ENCODE assay signal across 8 mouse cellular contexts in genomic region chr17:24658017-24658758, GRCm38 (mm10). TPM values are rescaled to one million over a fixed set of nuclear protein-coding genes. Genes with fewer than 3 reads are reported as not detected.
DNase-seq lines count a peak whose midpoint lies in the region; ATAC-seq and TF ChIP-seq lines count a peak whose summit lies in the region.

Gene Npw, minus strand, starts transcription at chr17:24658457.

- no peak for TF ChIP-seq EP300 in ES-Bruce4 (IDR thresholded peaks at IDR 0.05; ENCODE audit: insufficient read depth, low read depth, low read length)

- no peak within 1 kb of the TSS for H3K27ac ChIP-seq in ES-Bruce4 (ENCODE audit: insufficient read depth, low read length)
- H3K27ac ChIP-seq in liver, embryonic 13.5 days, result no peak within 1 kb of the TSS
- H3K27ac ChIP-seq in neural tube, embryonic 11.5 days (ENCODE audit: low read depth, low read length), result no peak within 1 kb of the TSS

- peak within 1 kb of the TSS; percentile 66 for H3K4me2 ChIP-seq in liver, embryonic 13.5 days
- peak within 1 kb of the TSS; percentile 60 for H3K4me2 ChIP-seq in neural tube, embryonic 11.5 days (ENCODE audit: low read depth)

- 2% methylated on average over 47 of the region's 47 CpGs for WGBS in liver, embryonic 13.5 days (ENCODE audit: insufficient replicate concordance)
- 1% methylated on average over 47 of the region's 47 CpGs for WGBS in neural tube, embryonic 11.5 days

- H3K36me3 ChIP-seq in ES-Bruce4 (ENCODE audit: control insufficient read depth, insufficient read depth, low read length, poor library complexity, severe bottlenecking), result no peaks in the 10 kb centered on the region
- H3K36me3 ChIP-seq in liver, embryonic 13.5 days, result no peaks in the 10 kb centered on the region
- no peaks in the 10 kb centered on the region for H3K36me3 ChIP-seq in neural tube, embryonic 11.5 days (ENCODE audit: control insufficient read depth, insufficient read depth, low read length)

- H3K4me3 ChIP-seq in ES-Bruce4 (ENCODE audit: low read depth, low read length), result peak within 1 kb of the TSS; percentile 63
- peak within 1 kb of the TSS; percentile 48 for H3K4me3 ChIP-seq in liver, embryonic 13.5 days (replicated peaks)
- H3K4me3 ChIP-seq in neural tube, embryonic 11.5 days (ENCODE audit: low read depth, low read length), result peak within 1 kb of the TSS; percentile 31

- peak within 1 kb of the TSS; percentile 43 for H3K9ac ChIP-seq in ES-Bruce4 (ENCODE audit: low read depth, poor library complexity, severe bottlenecking)
- H3K9ac ChIP-seq in liver, embryonic 13.5 days, result no peak within 1 kb of the TSS
- peak within 1 kb of the TSS; percentile 29; the same call in 1 of the 2 replicates for H3K9ac ChIP-seq in neural tube, embryonic 11.5 days (ENCODE audit: low read length)

- no peaks in the 10 kb centered on the region for H3K4me1 ChIP-seq in ES-Bruce4 (ENCODE audit: control insufficient read depth, insufficient read depth, low read length)
- peaks cover 18% of the 10 kb centered on the region for H3K4me1 ChIP-seq in liver, embryonic 13.5 days (replicated peaks)
- no peaks in the 10 kb centered on the region for H3K4me1 ChIP-seq in neural tube, embryonic 11.5 days (ENCODE audit: control insufficient read depth, insufficient read depth, low read length)

- DNase-seq in ZHBTc4 (ENCODE audit: low read depth, low spot score), result peak; percentile 50
- DNase-seq in heart, postnatal 4 days, result peak; percentile 43
- no peak for DNase-seq in liver, embryonic 13.5 days
- DNase-seq in neural tube, embryonic 11.5 days (ENCODE audit: low spot score), result peak; percentile 37
- DNase-seq in spleen, postnatal 36 days (ENCODE audit: low spot score in 2 of 2), result no peak
- DNase-seq in urinary bladder, adult 18-20 months (ENCODE audit: low spot score in 2 of 2), result no peak
- no peak for DNase-seq in cerebellum, adult 8-10 months

- H3K9me3 ChIP-seq in ES-Bruce4 (replicated peaks; ENCODE audit: control insufficient read depth, insufficient read depth, low read length, poor library complexity, severe bottlenecking), result no peaks in the 10 kb centered on the region
- no peaks in the 10 kb centered on the region for H3K9me3 ChIP-seq in liver, embryonic 13.5 days (replicated peaks)
- no peaks in the 10 kb centered on the region for H3K9me3 ChIP-seq in neural tube, embryonic 11.5 days (ENCODE audit: control insufficient read depth, low read length)

- no peaks in the 10 kb centered on the region for H3K27me3 ChIP-seq in ES-Bruce4 (ENCODE audit: control insufficient read depth, insufficient read depth, low read length, poor library complexity, severe bottlenecking)
- H3K27me3 ChIP-seq in liver, embryonic 13.5 days, result peaks cover 63% of the 10 kb centered on the region
- peaks cover 36% of the 10 kb centered on the region for H3K27me3 ChIP-seq in neural tube, embryonic 11.5 days (ENCODE audit: control insufficient read depth, insufficient read depth, low read length)

- TF ChIP-seq POLR2A in ES-Bruce4 (IDR thresholded peaks at IDR 0.05; ENCODE audit: insufficient read depth, low read length), result no peak

- no peak for TF ChIP-seq CTCF in ES-Bruce4 (IDR thresholded peaks at IDR 0.05; ENCODE audit: low read depth, low read length)

- peak; percentile 53; the same call in 1 of the 2 replicates for ATAC-seq in liver, embryonic 13.5 days (ENCODE audit: low read depth)
- ATAC-seq in neural tube, embryonic 11.5 days (ENCODE audit: insufficient read depth, low FRiP score, low TSS enrichment), result no peak

RNA-seq across cellular contexts. Expression of gene Npw, which starts in this region (rescaled TPM):
- 1.6 TPM in 1 of 2 replicates, not detected in the other for polyA plus RNA-seq in ES-Bruce4 (2011; ENCODE audit: insufficient read depth, insufficient read length, low read depth, missing spikeins)
- not detected for total RNA-seq in heart, postnatal 4 days (2021)
- 0.24 and 0.28 TPM in 2 replicates for polyA plus RNA-seq in liver, embryonic 13.5 days (2015; fragmentation: Nextera tagmentation; extraction: Ambion mirVana)
- not detected in 2 replicates for polyA plus RNA-seq in neural tube, embryonic 11.5 days (2014; fragmentation: Nextera tagmentation; extraction: Ambion mirVana)

Comparison
In these comparisons a context has a peak if more than half of its experiments do, and no peak if none do; other contexts are left out.
1. Peak in DNase-seq in heart, postnatal 4 days; RNA of the gene not detected or under 1 TPM.
2. Peak in ATAC-seq, H3K4me3 ChIP-seq and H3K4me2 ChIP-seq in liver, embryonic 13.5 days; RNA of the gene not detected or under 1 TPM.
3. Peak in DNase-seq, H3K4me3 ChIP-seq, H3K9ac ChIP-seq and H3K4me2 ChIP-seq in neural tube, embryonic 11.5 days; RNA of the gene not detected or under 1 TPM.